Mouse (Mus musculus): ENCODE data around the gene Lrrc41. TPM values are rescaled to one million over a fixed set of nuclear protein-coding genes. Genes with fewer than 3 reads are reported as not detected.

Gene Lrrc41
- total and polyA plus RNA-seq, 2 experiments from 2014 or later = 35.9 to 85.5 TPM

- peak; percentile 93 for DNase-seq (ENCODE audit: low spot score)
- WGBS = under 1% methylated on average over 35 of the region's 35 CpGs
Observed at GRCm38 (mm10) chr4:116053399-116053961, 21.6 kb upstream of the Lrrc41 start, which contains the start of gene Nsun4. Nsun4 (minus strand) TSS chr4:116053876.

GRCm38 (mm10) chr4:116057559-116057958 lies 17.5 kb upstream of the Lrrc41 start:
- TF ChIP-seq CTCF (IDR thresholded peaks at IDR 0.05; ENCODE audit: low read depth) = no peak
- TF ChIP-seq EP300 (IDR thresholded peaks at IDR 0.05; ENCODE audit: low read depth) = no peak
- Histone ChIP-seq H3K36me3 (replicated peaks; ENCODE audit: control insufficient read depth, insufficient read depth, low read length) (no peaks in the 10 kb centered on the region), H3K4me3 (ENCODE audit: low read depth, low read length) (no peak overlapping the region), H3K27me3 (ENCODE audit: control insufficient read depth, insufficient read depth, low read length) (no peaks in the 10 kb centered on the region), H3K27ac (ENCODE audit: low read depth) (no peak overlapping the region), H3K4me1 (ENCODE audit: control insufficient read depth, insufficient read depth) (peaks cover 1% of the 10 kb centered on the region; the same call in 1 of the 2 replicates), H3K9ac (replicated peaks; ENCODE audit: low read depth, low read length) (no peak overlapping the region), H3K4me2 (ENCODE audit: low read depth, low read length) (no peak overlapping the region), H3K9me3 (replicated peaks; ENCODE audit: control insufficient read depth, low read length) (no peaks in the 10 kb centered on the region)
- DNase-seq (ENCODE audit: low spot score) (no peak), ATAC-seq (ENCODE audit: insufficient read depth, low read depth) (no peak)
- 0% methylated on average over 1 of the region's 1 CpGs for WGBS

More at GRCm38 (mm10) chr4:116053399-116053961, 21.6 kb upstream of the Lrrc41 start, which contains the start of gene Nsun4:
- peak; percentile 95 for ATAC-seq (ENCODE audit: insufficient read depth, low read depth)
- Histone ChIP-seq H3K9ac (replicated peaks; ENCODE audit: low read depth, low read length) (peak within 1 kb of the TSS; percentile 49), H3K4me3 (ENCODE audit: low read depth, low read length) (peak within 1 kb of the TSS; percentile 62), H3K4me2 (ENCODE audit: low read depth, low read length) (peak within 1 kb of the TSS; percentile 85), H3K9me3 (replicated peaks; ENCODE audit: control insufficient read depth, low read length) (no peaks in the 10 kb centered on the region), H3K4me1 (ENCODE audit: control insufficient read depth, insufficient read depth) (peaks cover 4% of the 10 kb centered on the region; the same call in 1 of the 2 replicates), H3K27me3 (ENCODE audit: control insufficient read depth, insufficient read depth, low read length) (no peaks in the 10 kb centered on the region), H3K36me3 (replicated peaks; ENCODE audit: control insufficient read depth, insufficient read depth, low read length) (0 out of 2 replicates have a peak, but pooled peaks cover 2% of the 10 kb centered on the region), H3K27ac (ENCODE audit: low read depth) (peak within 1 kb of the TSS; percentile 93)
- TF ChIP-seq CTCF (IDR thresholded peaks at IDR 0.05; ENCODE audit: low read depth) (no peak), EP300 (IDR thresholded peaks at IDR 0.05; ENCODE audit: low read depth) (no peak)

GRCm38 (mm10) chr4:116059012-116059726 lies 15.9 kb upstream of the Lrrc41 start:
- Histone ChIP-seq H3K4me1 (ENCODE audit: control insufficient read depth, insufficient read depth) (no peaks in the 10 kb centered on the region), H3K36me3 (replicated peaks; ENCODE audit: control insufficient read depth, insufficient read depth, low read length) (no peaks in the 10 kb centered on the region), H3K27me3 (ENCODE audit: control insufficient read depth, insufficient read depth, low read length) (no peaks in the 10 kb centered on the region), H3K4me2 (ENCODE audit: low read depth, low read length) (no peak overlapping the region), H3K9me3 (replicated peaks; ENCODE audit: control insufficient read depth, low read length) (no peaks in the 10 kb centered on the region), H3K27ac (ENCODE audit: low read depth) (no peak overlapping the region), H3K4me3 (ENCODE audit: low read depth, low read length) (no peak overlapping the region), H3K9ac (replicated peaks; ENCODE audit: low read depth, low read length) (no peak overlapping the region)
- WGBS = 71% methylated on average over 5 of the region's 5 CpGs
- no peak for TF ChIP-seq CTCF (IDR thresholded peaks at IDR 0.05; ENCODE audit: low read depth)
- no peak for TF ChIP-seq EP300 (IDR thresholded peaks at IDR 0.05; ENCODE audit: low read depth)
- DNase-seq (ENCODE audit: low spot score) (no peak), ATAC-seq (ENCODE audit: insufficient read depth, low read depth) (no peak)

GRCm38 (mm10) chr4:116063855-116064254 lies 11.2 kb upstream of the Lrrc41 start:
- 10% methylated on average over 1 of the region's 1 CpGs for WGBS
- Histone ChIP-seq H3K27ac (ENCODE audit: low read depth) (no peak overlapping the region), H3K4me2 (ENCODE audit: low read depth, low read length) (no peak overlapping the region), H3K27me3 (ENCODE audit: control insufficient read depth, insufficient read depth, low read length) (no peaks in the 10 kb centered on the region), H3K36me3 (replicated peaks; ENCODE audit: control insufficient read depth, insufficient read depth, low read length) (peaks cover 25% of the 10 kb centered on the region), H3K9ac (replicated peaks; ENCODE audit: low read depth, low read length) (no peak overlapping the region), H3K4me3 (ENCODE audit: low read depth, low read length) (no peak overlapping the region), H3K4me1 (ENCODE audit: control insufficient read depth, insufficient read depth) (no peaks in the 10 kb centered on the region), H3K9me3 (replicated peaks; ENCODE audit: control insufficient read depth, low read length) (no peaks in the 10 kb centered on the region)
- DNase-seq (ENCODE audit: low spot score) = no peak
- ATAC-seq (ENCODE audit: insufficient read depth, low read depth) = no peak; the same call in 1 of the 2 replicates
- TF ChIP-seq EP300 (IDR thresholded peaks at IDR 0.05; ENCODE audit: low read depth) (no peak), CTCF (IDR thresholded peaks at IDR 0.05; ENCODE audit: low read depth) (no peak)

- Histone ChIP-seq H3K27me3 (ENCODE audit: control insufficient read depth, insufficient read depth, low read length) (no peaks in the 10 kb centered on the region), H3K27ac (ENCODE audit: low read depth) (no peak overlapping the region), H3K9ac (replicated peaks; ENCODE audit: low read depth, low read length) (no peak overlapping the region), H3K36me3 (replicated peaks; ENCODE audit: control insufficient read depth, insufficient read depth, low read length) (peaks cover 42% of the 10 kb centered on the region), H3K9me3 (replicated peaks; ENCODE audit: control insufficient read depth, low read length) (no peaks in the 10 kb centered on the region), H3K4me3 (ENCODE audit: low read depth, low read length) (no peak overlapping the region), H3K4me1 (ENCODE audit: control insufficient read depth, insufficient read depth) (peaks cover 12% of the 10 kb centered on the region), H3K4me2 (ENCODE audit: low read depth, low read length) (no peak overlapping the region)
- ATAC-seq (ENCODE audit: insufficient read depth, low read depth) = no peak
- DNase-seq (ENCODE audit: low spot score) = no peak
- 37% methylated on average over 6 of the region's 6 CpGs for whole genome bisulfite sequencing
- TF ChIP-seq EP300 (IDR thresholded peaks at IDR 0.05; ENCODE audit: low read depth) (no peak), CTCF (IDR thresholded peaks at IDR 0.05; ENCODE audit: low read depth) (no peak)
Observed at GRCm38 (mm10) chr4:116070116-116070515, 5.0 kb upstream of the Lrrc41 start.
